Mouse (Mus musculus) bone marrow macrophage, adult 2 months (primary cell): ENCODE measurements around the gene Abcg4. TPM values are rescaled to one million over a fixed set of nuclear protein-coding genes. Genes with fewer than 3 reads are reported as not detected.
A peak's percentile ranks its signal among the peaks of the same experiment; 100 is the strongest.

Source experiments
- H3K27ac ChIP-seq: 2 replicates; pipeline ENCODE4 v1.5.1; 2012; ENCODE audit warnings: low read depth, low read length; ENCODE audit not compliant: insufficient read depth
- H3K4me1 ChIP-seq: 2 replicates; pipeline ENCODE4 v1.6.1; 2012; ENCODE audit warnings: low read length; ENCODE audit not compliant: control insufficient read depth, insufficient read depth
- H3K4me3 ChIP-seq: 2 replicates; pipeline ENCODE4 v1.5.1; 2012; ENCODE audit warnings: mild to moderate bottlenecking, low read length, moderate library complexity; ENCODE audit not compliant: insufficient read depth
- CTCF ChIP-seq: IDR thresholded peaks from 2 replicates; pipeline ENCODE4 v1.5.1; 2012; ENCODE audit warnings: low read depth, mild to moderate bottlenecking, low read length, moderate library complexity
- POLR2A ChIP-seq: IDR thresholded peaks from 2 replicates; pipeline ENCODE4 v1.6.1; 2012; ENCODE audit warnings: mild to moderate bottlenecking, low read depth, low read length, borderline replicate concordance
- polyA plus RNA-seq: library from polyadenylated mRNA; stranded (reverse); fragments of >200 nt; gene quantifications from 2 replicates; pipeline ENCODE4 v1.2.4, GENCODE M21; 2012; ENCODE audit not compliant: missing spikeins, insufficient read depth, insufficient read length

Abcg4 gene
- polyA plus RNA-seq, 1 experiment: not detected

DNA sequence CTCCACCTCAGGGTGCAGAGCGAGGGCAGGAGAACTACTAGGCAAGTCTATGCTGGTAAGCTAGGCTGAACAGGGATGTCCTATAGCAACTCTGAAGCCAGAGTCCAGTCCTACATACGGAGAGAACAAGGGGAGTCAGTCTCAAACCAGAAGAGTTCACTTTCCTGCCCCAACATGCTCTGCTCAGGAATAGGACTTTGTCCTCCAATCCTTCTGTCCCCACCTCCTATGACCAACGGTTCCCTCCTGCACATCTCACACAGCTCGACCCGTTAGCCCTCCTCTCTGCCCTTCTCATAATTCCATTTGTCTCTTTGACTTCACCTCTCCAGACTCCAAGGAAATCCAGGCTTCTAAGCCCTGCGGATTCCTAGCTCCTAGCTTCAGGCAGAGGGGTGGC is 40.5 kb downstream of the Abcg4 start:
- 0 out of 2 replicates have a peak, but pooled peaks cover 2% of the 10 kb centered on the region for H3K4me1 ChIP-seq
- no peak overlapping the region for H3K4me3 ChIP-seq
- no peak overlapping the region for H3K27ac ChIP-seq
- TF ChIP-seq POLR2A (no peak), CTCF (no peak)

DNA sequence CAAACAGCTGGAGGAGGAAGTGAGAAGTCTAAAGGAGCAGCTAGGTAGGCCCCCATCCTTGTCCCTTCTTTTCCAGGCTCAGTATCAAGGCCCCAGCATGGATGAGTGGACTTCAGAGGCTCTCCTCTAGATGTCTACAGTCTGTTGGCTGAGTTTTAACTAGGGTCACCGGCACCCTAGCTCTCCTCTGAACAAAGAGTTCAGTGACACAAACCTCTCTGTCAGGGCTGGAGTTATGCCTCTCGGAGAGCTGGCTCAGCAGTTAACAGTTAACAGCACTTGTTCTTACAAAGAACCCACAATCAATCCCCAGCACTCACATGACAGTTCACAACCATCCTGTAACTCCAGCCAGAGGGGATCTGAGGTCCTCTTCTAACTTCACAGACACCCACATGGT is 44.8 kb downstream of the Abcg4 start:
- Histone ChIP-seq H3K4me1 (0 out of 2 replicates have a peak, but pooled peaks cover 2% of the 10 kb centered on the region), H3K4me3 (no peak overlapping the region), H3K27ac (no peak overlapping the region)
- TF ChIP-seq CTCF: no peak
- no peak for TF ChIP-seq POLR2A

DNA sequence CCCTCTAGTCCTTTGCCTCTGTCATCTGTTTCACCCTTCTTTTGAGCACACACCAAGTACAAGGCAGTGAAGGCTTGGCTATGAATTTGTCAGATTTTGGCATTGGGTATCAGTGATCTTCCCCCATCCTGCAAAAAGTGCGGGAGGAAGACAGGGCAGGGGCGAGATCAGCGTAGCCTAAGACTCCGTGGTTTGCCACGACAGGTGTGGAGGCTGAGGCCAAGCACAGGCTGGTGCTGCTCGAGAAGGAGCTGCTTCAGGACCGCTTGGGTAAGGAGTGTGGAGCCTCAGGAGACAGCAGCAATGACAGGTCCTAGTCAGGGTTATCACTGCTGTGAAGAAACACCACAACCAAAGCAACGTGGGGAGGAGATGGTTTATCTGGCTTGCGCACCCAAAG is 47.0 kb downstream of the Abcg4 start:
- no peak for TF ChIP-seq CTCF
- no peak for TF ChIP-seq POLR2A
- Histone ChIP-seq H3K27ac (no peak overlapping the region), H3K4me1 (peaks cover 11% of the 10 kb centered on the region)

DNA sequence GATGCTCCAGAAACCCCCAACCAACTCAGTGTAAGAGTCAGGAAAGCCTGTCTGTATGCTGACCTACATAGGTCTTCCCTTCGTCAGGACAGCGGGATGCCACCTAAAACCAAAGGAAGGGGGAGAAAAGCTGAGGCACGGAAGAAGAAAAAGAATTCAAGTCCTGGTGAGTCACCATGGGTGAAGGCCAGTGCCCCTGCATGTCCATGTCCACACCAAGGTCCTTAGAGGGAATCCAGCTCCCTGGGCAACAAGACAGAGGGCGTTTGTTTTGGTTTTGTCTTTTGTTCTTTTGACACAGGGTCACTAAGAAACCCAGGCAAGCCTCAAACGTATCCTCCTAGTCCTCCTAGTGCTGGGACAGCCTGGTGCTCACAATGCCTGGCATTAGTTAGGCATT is 47.5 kb downstream of the Abcg4 start:
- no peak overlapping the region for H3K4me3 ChIP-seq
- no peak overlapping the region for H3K27ac ChIP-seq
- TF ChIP-seq CTCF (no peak), POLR2A (no peak)
- peaks cover 14% of the 10 kb centered on the region for H3K4me1 ChIP-seq

More for the DNA sequence above, 47.0 kb downstream of the Abcg4 start:
- H3K4me3 ChIP-seq: no peak overlapping the region

DNA sequence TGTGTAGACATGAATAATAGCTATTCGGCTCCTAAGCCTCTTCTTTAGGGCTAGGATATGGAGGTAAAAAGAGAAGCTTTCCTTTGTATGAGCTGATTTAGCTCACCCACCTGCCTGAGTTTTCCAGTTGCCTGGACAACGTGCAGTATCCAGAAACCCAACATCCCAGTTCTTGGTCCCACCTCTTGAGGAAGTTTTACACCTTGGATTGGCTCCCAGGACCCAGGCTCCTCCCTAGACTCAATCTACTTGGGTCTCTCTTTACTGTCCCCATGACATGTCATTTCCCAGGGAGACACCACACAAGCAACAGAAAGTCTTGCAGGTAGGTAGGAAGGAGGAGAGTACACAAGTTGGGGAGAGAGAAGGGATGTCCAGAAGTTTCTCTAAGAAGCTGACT is 48.0 kb downstream of the Abcg4 start, which contains the start of gene Ccdc153:
Ccdc153 (plus strand) TSS at position 278 of the 400 bp plus-strand sequence.
- Histone ChIP-seq H3K4me1 (peaks cover 19% of the 10 kb centered on the region), H3K4me3 (no peak within 1 kb of the TSS), H3K27ac (no peak within 1 kb of the TSS)
- TF ChIP-seq CTCF (no peak), POLR2A (no peak)

DNA sequence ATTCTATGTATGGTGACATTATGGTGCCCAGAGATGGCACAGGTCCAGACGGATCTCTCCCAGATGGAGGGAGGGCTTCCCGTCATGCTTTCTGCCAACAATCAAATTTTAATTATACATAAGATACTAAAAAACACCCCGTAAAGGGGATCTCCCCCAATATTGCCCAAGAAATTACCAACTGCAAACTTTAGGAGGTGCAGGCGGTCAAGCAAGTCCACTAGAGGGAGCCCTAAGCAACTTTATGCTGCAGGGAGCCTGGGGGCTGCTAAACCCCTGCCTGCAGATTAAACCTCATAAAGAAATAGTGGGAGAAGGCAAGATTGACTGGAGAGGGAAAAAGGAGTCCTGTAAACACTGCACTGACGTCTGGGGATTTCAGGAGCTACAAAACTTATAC is 49.0 kb downstream of the Abcg4 start:
- TF ChIP-seq CTCF (peak; percentile 95), POLR2A (no peak)
- H3K4me1 ChIP-seq: peaks cover 21% of the 10 kb centered on the region
- no peak overlapping the region for H3K27ac ChIP-seq
- no peak overlapping the region for H3K4me3 ChIP-seq

DNA sequence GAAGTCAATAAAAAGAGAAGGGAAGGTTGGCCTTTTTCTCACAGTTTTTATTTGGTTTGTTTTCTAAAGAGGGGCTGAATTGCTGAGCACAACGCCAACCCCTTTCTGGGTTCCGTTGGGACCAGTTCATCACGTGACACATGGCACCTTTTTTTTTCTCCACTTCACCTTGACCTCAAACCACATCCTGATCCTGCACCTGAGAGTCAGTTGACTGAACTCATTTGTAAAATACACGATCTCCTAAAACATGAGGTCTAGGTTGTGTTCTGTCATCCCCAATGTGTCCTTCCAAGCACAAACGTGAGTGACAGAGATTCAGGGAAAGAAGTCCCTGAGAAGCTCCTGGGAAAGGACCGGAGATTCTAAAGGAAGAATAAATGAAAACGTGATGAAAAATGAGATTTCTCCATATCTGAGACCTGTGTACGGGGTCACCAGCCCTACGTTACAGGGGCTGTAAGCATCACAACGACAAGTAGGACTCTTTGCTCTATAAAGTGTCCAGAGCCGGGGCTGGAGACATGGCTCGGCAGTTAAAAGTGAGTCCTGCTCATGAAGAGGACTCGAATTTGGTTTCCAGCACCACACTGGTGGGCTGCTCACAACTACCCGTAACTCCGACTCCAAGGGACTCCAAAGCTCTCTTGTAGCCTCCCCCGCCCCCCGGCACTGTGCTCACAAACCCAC is 49.8 kb downstream of the Abcg4 start:
- Histone ChIP-seq H3K4me1 (peaks cover 21% of the 10 kb centered on the region), H3K4me3 (no peak overlapping the region), H3K27ac (no peak overlapping the region)
- TF ChIP-seq CTCF (no peak), POLR2A (no peak)

DNA sequence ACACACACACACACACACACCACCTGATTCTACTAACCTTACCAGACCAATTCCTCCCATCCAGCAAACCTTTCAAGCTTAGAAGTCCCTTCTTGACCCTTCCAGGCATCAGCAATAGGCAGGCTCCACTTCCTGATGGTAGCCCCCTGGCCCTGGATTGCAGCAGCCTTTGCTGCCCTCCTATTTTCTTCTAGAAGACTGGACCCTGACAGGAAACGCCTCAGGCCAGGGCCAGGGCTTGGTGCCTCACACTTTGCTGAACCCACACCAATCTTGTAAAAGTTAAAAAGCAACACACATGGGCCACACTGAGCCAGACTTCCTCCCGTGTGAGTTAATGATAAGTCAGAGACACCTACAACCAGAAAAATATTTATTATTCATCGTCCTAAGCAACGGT is 51.3 kb downstream of the Abcg4 start:
- H3K4me1 ChIP-seq: peaks cover 21% of the 10 kb centered on the region
- no peak overlapping the region for H3K4me3 ChIP-seq
- TF ChIP-seq POLR2A (no peak), CTCF (no peak)
- H3K27ac ChIP-seq: no peak overlapping the region

DNA sequence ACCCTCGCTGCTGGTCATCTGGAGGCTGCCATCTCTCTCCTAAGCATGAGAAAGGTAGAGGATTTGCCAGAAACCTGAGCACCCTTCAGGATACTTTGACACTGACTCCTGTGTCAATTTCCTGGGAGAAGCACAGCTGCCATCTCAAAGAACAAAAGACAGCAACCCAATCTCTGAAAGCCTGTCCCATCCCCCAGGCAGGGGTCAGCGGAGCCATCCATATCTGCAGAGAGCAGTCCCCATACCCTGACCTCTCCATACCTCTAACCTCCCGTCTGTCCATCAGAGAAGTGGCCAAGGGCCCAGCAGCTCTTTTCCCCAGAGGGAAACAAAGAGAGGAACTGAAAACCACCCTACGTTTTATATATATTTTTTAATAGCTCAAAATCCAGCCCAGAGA is 51.8 kb downstream of the Abcg4 start:
- no peak overlapping the region for H3K27ac ChIP-seq
- TF ChIP-seq POLR2A (no peak), CTCF (no peak)

DNA sequence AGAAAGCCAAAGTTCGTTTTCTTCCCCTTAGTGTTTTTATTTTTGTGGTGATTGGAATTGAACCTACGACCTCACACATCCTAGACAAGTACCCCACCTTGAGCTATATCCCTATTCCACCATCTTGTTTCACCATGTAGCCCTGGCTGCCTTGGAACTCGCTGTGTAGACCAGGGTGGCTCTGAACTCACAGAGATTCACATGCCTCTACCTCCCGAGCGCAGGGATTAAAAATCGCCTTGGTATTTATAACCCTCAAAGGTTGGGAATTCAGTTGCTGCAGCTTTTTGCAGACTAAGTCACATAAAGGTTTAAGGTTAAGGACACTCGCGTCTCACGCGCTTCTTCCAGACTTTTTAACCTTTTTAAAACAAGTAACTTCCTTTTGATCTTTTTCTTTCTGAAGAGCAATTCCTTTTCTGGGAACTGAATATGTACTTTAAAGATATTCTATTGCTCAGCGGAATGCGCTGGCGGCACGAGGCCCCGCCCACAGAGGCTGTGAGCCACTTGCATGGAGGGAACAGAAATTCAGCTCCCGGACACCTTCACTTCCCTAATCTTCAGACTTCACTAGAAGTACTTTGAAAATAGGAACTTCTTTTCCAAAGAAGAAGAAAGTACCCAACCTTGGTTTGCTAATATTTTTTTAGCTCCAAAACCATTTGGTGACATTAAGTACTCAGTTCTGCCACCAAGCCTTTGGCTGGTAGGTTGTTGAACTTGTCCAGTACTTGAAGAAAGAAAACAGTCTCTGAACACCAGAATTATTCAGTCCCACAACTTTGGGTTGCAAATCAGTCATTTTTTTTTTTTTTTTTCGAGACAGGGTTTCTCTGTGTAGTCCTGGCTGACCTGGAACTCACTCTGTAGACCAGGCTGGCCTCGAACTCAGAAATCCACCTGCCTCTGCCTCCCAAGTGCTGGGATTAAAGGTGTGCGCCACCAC is 53.7 kb downstream of the Abcg4 start:
- H3K4me3 ChIP-seq: peak overlapping the region; percentile 52
- peaks cover 32% of the 10 kb centered on the region for H3K4me1 ChIP-seq
- H3K27ac ChIP-seq: peak overlapping the region; percentile 80
- TF ChIP-seq POLR2A: no peak
- no peak for TF ChIP-seq CTCF

More for the DNA sequence above, 51.8 kb downstream of the Abcg4 start:
- Histone ChIP-seq H3K4me3 (no peak overlapping the region), H3K4me1 (peaks cover 26% of the 10 kb centered on the region)
